Mouse (Mus musculus): ENCODE data around the gene Ube2m.

DNA sequence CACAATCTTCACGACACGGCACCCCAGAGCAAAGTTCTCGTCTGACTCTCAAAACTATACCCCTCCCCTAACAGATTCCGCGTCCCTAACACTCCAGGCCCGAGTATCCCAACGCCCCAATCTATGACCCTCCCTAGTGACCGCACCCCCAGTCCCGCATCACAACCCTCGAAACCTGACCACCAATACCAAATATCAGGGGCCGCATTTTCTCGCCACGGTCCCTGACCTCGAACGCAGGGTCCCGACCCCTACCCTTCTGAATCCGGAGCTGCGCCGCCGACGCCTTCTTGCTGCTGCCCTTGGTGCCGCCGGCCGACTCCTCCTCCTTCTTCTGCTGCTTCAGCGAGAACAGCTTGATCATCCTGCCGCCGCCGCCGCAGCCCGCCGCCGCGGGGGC, 709 bp downstream of the Ube2m start:
- TF ChIP-seq ZC3H11A (IDR thresholded peaks at IDR 0.05; ENCODE audit: borderline replicate concordance, low read depth, low read length) (no peak), CHD2 (IDR thresholded peaks at IDR 0.05; ENCODE audit: low read depth, low read length) (no peak)
